Mouse (Mus musculus) ES-E14 (cell line): ENCODE measurements around the gene Cend1. TPM values are rescaled to one million over a fixed set of nuclear protein-coding genes. Genes with fewer than 3 reads are reported as not detected.
A peak's percentile ranks its signal among the peaks of the same experiment; 100 is the strongest.
"Not testable (repeated sequence)": the region's sequence is repeated elsewhere in the genome, so short reads cannot be mapped to it uniquely, and the experiment has no call there.

Experiments used
- DNase-seq: peaks from one replicate; pipeline ENCODE4 v3.0.0-alpha.2; 2013; ENCODE audit warnings: low read depth, low spot score
- H3K27ac ChIP-seq: 2 replicates; pipeline ENCODE4 v1.5.1; 2012; ENCODE audit warnings: low read depth, mild to moderate bottlenecking, low read length, moderate library complexity, mixed read lengths; ENCODE audit not compliant: poor library complexity, insufficient read depth, severe bottlenecking
- H3K36me3 ChIP-seq: 2 replicates; pipeline ENCODE4 v1.6.1; 2012; ENCODE audit warnings: mild to moderate bottlenecking, low read length, moderate library complexity, mixed read lengths; ENCODE audit not compliant: control insufficient read depth, poor library complexity, insufficient read depth, severe bottlenecking
- H3K4me1 ChIP-seq, 2 experiments: fragments of 150-350 bp in 1 of 2; sonication (generic) in 1 of 2; 2 replicates each; pipeline ENCODE4 v1.6.1; 2012; ENCODE audit warnings: low read length in 2 of 2, mild to moderate bottlenecking in 1 of 2, mixed read lengths in 1 of 2; ENCODE audit not compliant: control insufficient read depth in 2 of 2, insufficient read depth in 2 of 2, poor library complexity in 1 of 2
- H3K4me3 ChIP-seq, 2 experiments: fragments of 150-350 bp in 1 of 2; sonication (generic) in 1 of 2; 2 replicates each; pipeline ENCODE4 v1.5.1; 2012; ENCODE audit warnings: low read length in 2 of 2, low read depth in 1 of 2, mild to moderate bottlenecking in 1 of 2, mixed read lengths in 1 of 2; ENCODE audit not compliant: insufficient read depth in 1 of 2, poor library complexity in 1 of 2, severe bottlenecking in 1 of 2
- H3K9ac ChIP-seq: 2 replicates; pipeline ENCODE4 v1.6.1; 2012; ENCODE audit warnings: low read depth, mild to moderate bottlenecking, low read length, mixed read lengths; ENCODE audit not compliant: poor library complexity, insufficient read depth, severe bottlenecking
- H3K9me3 ChIP-seq: fragments of 150-350 bp; sonication (generic); 2 replicates; pipeline ENCODE4 v1.6.1; 2012; ENCODE audit warnings: low read depth, mild to moderate bottlenecking, low read length; ENCODE audit not compliant: control insufficient read depth, insufficient read depth
- CHD2 ChIP-seq: IDR thresholded peaks from 2 replicates; pipeline ENCODE4 v1.6.1; 2014; ENCODE audit warnings: mild to moderate bottlenecking, low read depth, low read length, inconsistent platforms
- HCFC1 ChIP-seq: IDR thresholded peaks from 2 replicates; pipeline ENCODE4 v1.6.1; 2012; ENCODE audit warnings: low read length, inconsistent platforms, borderline replicate concordance; ENCODE audit not compliant: insufficient read depth
- MAFK ChIP-seq: IDR thresholded peaks from 2 replicates; pipeline ENCODE4 v1.6.1; 2014; ENCODE audit warnings: mild to moderate bottlenecking, low read depth, low read length, inconsistent platforms; ENCODE audit not compliant: insufficient read depth
- ZC3H11A ChIP-seq: IDR thresholded peaks from 2 replicates; pipeline ENCODE4 v1.6.1; 2012; ENCODE audit warnings: low read depth, mild to moderate bottlenecking, inconsistent platforms, low read length, borderline replicate concordance
- ZNF384 ChIP-seq: IDR thresholded peaks from 2 replicates; pipeline ENCODE4 v1.6.1; 2012; ENCODE audit warnings: low read depth, low read length, inconsistent platforms
- in situ Hi-C, 2 experiments: fragments of 600-800 bp; cut with MboI; formaldehyde crosslinking; loops; one replicate each; pipeline ENCODE4 v1.15.1; 2025; ENCODE audit warnings: low sequenced_read_pairs in 2 of 2, inconsistent platforms in 1 of 2; ENCODE audit not compliant: unreplicated experiment in 2 of 2
- total RNA-seq: library from RNA; depleted of rRNA; stranded (reverse); fragments of 300-350 nt; gene quantifications from 2 replicates; pipeline ENCODE4 v1.2.3, GENCODE M21; 2012

The Cend1 gene
- total RNA-seq, 1 experiment, result 2.7 TPM

DNA sequence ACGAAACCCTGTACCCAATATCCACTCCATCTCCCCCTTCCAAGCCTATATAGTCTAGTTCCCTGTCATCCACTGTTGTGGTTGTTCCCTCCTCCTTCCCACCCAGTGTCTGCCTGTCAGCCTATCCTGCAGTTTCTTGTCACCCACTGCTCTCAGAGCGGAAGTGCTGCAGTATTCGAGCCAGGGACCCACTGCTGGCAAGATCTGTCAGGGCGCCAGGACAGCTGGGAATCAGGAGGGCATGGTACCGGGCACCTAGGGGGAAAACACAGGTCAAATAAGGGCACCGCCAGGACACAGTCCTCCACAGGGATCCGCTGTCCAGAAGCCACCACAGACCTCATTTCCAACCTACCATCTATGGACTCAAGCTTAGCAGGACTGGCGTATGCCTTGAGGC, 18.7 kb downstream of the Cend1 start:
- TF ChIP-seq CHD2 (no peak), MAFK (no peak), HCFC1 (no peak), ZNF384 (no peak), ZC3H11A (no peak)
- no peaks in the 10 kb centered on the region for H3K9me3 ChIP-seq
- peaks cover 12% of the 10 kb centered on the region; the same call in 1 of the 2 replicates for H3K36me3 ChIP-seq
- in situ Hi-C loops, result no loop called here
- H3K4me3 ChIP-seq, result no peak overlapping the region
- DNase-seq, result no peak
- H3K27ac ChIP-seq, result no peak overlapping the region
- no peak overlapping the region for H3K9ac ChIP-seq
- peaks cover 0 to 5% of the 10 kb centered on the region in 2 experiments; a peak in 1 of 4 replicates for H3K4me1 ChIP-seq

DNA sequence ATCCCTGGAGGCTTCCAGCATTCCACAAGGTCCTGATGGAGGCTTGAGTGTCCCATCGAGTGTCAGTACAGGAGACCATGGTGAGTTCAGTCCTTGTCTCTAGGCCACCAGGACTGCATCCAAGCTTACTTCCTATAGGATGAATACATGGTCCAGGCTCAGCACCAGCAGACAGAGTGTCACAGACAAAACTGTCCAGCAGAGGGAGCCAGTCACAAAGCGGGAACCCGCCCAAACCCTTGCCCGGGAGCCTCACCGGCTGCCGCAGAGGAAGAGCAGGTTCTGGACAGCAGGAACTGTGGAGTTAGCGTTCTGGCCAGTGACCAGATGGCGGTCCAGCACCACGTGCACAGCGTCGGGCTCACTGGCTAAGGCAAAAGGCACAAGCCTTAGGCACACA, 20.5 kb downstream of the Cend1 start:
- H3K36me3 ChIP-seq, result peaks cover 12% of the 10 kb centered on the region; the same call in 1 of the 2 replicates
- TF ChIP-seq ZNF384 (no peak), MAFK (no peak), HCFC1 (no peak), ZC3H11A (no peak), CHD2 (no peak)
- H3K9ac ChIP-seq, result no peak overlapping the region
- peak; percentile 85 for DNase-seq
- peaks cover 0 to 3% of the 10 kb centered on the region in 2 experiments; a peak in 1 of 4 replicates for H3K4me1 ChIP-seq
- in situ Hi-C loops, result no loop called here
- no peaks in the 10 kb centered on the region for H3K9me3 ChIP-seq
- H3K4me3 ChIP-seq, result no peak overlapping the region
- no peak overlapping the region for H3K27ac ChIP-seq

DNA sequence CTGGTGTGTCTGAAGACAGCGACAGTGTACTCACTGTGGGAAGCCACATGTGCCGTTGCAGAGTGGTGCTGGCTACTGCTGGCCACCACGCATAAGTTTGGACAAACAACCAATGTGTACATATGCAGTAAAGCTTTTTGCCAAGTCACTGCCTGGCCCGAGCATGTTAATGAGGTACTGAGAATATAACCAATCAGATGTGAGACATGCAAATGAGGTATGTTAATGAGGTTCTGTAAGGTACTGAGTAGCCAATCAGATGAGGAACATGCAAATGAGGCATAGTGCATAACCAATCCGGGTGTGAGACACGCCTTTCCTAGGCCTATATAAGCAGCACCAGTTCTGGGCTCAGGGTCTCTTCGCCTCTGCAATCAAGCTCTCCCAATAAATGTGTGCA, 21.6 kb downstream of the Cend1 start:
- H3K4me1 ChIP-seq, H3K9me3 ChIP-seq, in situ Hi-C loops, DNase-seq, H3K9ac ChIP-seq, H3K27ac ChIP-seq, H3K4me3 ChIP-seq: not testable (repeated sequence)
- peaks cover 19% of the 10 kb centered on the region for H3K36me3 ChIP-seq
- 0 out of 2 replicates have a peak, but pooled peaks have one; percentile 43 for TF ChIP-seq MAFK

DNA sequence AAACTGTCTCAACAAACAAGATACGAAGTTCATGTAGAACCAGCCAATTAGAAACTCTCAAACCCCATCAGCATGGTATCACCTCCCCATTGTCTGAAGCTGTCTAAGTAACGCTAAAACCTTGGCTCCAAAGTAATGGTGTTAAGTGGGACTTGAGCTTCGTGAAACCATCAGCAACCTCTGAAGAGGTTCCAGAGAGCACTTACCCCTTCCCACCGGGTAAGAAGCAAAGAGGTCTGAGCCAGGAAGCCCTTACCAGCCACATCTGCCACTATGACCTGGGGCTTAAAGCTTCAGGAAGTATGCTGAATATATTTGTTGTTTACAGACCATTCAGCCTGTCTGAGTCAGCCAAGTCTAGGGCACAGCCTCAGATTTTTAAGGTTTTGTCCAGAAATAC, 23.8 kb downstream of the Cend1 start:
- peaks cover 0 to 12% of the 10 kb centered on the region in 2 experiments; a peak in 1 of 4 replicates for H3K4me1 ChIP-seq

DNA sequence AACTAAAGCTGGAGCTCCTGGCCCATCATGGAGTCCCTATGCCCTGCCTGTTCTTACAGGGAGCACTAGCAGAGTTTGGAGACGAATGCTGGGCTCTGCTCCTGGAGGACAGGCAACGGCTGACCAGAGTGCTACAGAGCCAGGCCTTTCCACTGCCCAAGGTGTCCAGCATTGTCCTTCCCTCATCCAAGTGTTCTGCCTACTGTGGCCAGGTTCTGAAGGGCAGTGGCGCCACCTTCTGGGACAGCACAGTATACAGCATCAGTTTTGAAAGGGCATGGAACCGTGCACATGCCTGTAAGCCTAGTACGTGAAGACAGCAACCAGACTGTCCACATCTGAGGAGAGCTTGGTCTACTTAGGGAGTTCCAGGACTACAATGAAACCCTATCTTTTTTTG, 26.0 kb downstream of the Cend1 start:
- H3K9ac ChIP-seq, result no peak overlapping the region
- DNase-seq, result no peak
- peaks cover 0 to 8% of the 10 kb centered on the region in 2 experiments; a peak in 1 of 4 replicates for H3K4me1 ChIP-seq
- peaks cover 49% of the 10 kb centered on the region for H3K36me3 ChIP-seq
- no peaks in the 10 kb centered on the region for H3K9me3 ChIP-seq
- TF ChIP-seq CHD2 (no peak), HCFC1 (no peak), MAFK (no peak), ZC3H11A (peak; percentile 36; the same call in 1 of the 2 replicates), ZNF384 (no peak)
- in situ Hi-C loops, result no loop called here
- H3K4me3 ChIP-seq, result no peak overlapping the region
- no peak overlapping the region for H3K27ac ChIP-seq

More for the DNA sequence above, 23.8 kb downstream of the Cend1 start:
- no peak for DNase-seq
- no peak overlapping the region for H3K27ac ChIP-seq
- in situ Hi-C loops, result no loop called here
- peaks cover 41% of the 10 kb centered on the region for H3K36me3 ChIP-seq
- H3K9me3 ChIP-seq, result no peaks in the 10 kb centered on the region
- no peak for TF ChIP-seq ZC3H11A
- no peak for TF ChIP-seq MAFK
- no peak for TF ChIP-seq CHD2
- no peak for TF ChIP-seq ZNF384
- TF ChIP-seq HCFC1, result no peak
- no peak overlapping the region for H3K9ac ChIP-seq
- H3K4me3 ChIP-seq, result no peak overlapping the region
